Mouse (Mus musculus) bone marrow macrophage, adult 2 months (primary cell): ENCODE measurements around the gene Ctnna2. TPM values are rescaled to one million over a fixed set of nuclear protein-coding genes. Genes with fewer than 3 reads are reported as not detected.

Experiments used
- H3K27ac ChIP-seq: 2 replicates; pipeline ENCODE4 v1.5.1; 2012; ENCODE audit warnings: low read depth, low read length; ENCODE audit not compliant: insufficient read depth
- H3K4me1 ChIP-seq: 2 replicates; pipeline ENCODE4 v1.6.1; 2012; ENCODE audit warnings: low read length; ENCODE audit not compliant: control insufficient read depth, insufficient read depth
- H3K4me3 ChIP-seq: 2 replicates; pipeline ENCODE4 v1.5.1; 2012; ENCODE audit warnings: mild to moderate bottlenecking, low read length, moderate library complexity; ENCODE audit not compliant: insufficient read depth
- CTCF ChIP-seq: IDR thresholded peaks from 2 replicates; pipeline ENCODE4 v1.5.1; 2012; ENCODE audit warnings: low read depth, mild to moderate bottlenecking, low read length, moderate library complexity
- POLR2A ChIP-seq: IDR thresholded peaks from 2 replicates; pipeline ENCODE4 v1.6.1; 2012; ENCODE audit warnings: mild to moderate bottlenecking, low read depth, low read length, borderline replicate concordance
- polyA plus RNA-seq: library from polyadenylated mRNA; stranded (reverse); fragments of >200 nt; gene quantifications from 2 replicates; pipeline ENCODE4 v1.2.4, GENCODE M21; 2012; ENCODE audit not compliant: missing spikeins, insufficient read depth, insufficient read length

Gene Ctnna2
- polyA plus RNA-seq, 1 experiment, result not detected

- Histone ChIP-seq H3K27ac (no peak overlapping the region), H3K4me1 (no peaks in the 10 kb centered on the region), H3K4me3 (no peak overlapping the region)
- TF ChIP-seq CTCF (no peak), POLR2A (no peak)
These were observed 1005.2 kb downstream of the Ctnna2 start for GRCm38 (mm10) chr6:76974297-76974696.

DNA sequence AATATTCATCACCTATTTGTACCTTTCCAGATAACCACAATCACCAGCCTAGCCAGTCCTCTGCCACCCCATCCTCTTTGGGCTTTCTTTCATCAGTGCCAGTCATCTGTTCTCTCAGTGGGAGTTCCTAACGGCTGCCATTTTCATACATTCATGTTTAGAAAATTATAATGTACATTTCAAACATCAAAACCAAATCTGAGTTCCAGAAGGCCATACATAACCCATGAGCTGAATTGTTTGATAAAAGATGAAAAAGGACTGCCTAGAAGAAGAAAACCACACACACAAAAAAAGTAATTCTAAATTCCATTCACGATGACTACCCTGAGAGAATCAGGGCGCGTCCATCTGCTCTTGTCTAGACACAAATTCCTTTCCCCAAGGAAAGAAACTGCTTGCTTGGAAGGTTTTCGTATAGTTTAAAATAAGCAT lies 1014.5 kb downstream of the Ctnna2 start:
- Histone ChIP-seq H3K27ac (no peak overlapping the region), H3K4me3 (no peak overlapping the region), H3K4me1 (no peaks in the 10 kb centered on the region)
- no peak for TF ChIP-seq POLR2A
- TF ChIP-seq CTCF, result no peak

- Histone ChIP-seq H3K27ac (no peak overlapping the region), H3K4me1 (no peaks in the 10 kb centered on the region), H3K4me3 (no peak overlapping the region)
- no peak for TF ChIP-seq POLR2A
- no peak for TF ChIP-seq CTCF
These were observed 1071.4 kb downstream of the Ctnna2 start for GRCm38 (mm10) chr6:76908086-76908485.

DNA sequence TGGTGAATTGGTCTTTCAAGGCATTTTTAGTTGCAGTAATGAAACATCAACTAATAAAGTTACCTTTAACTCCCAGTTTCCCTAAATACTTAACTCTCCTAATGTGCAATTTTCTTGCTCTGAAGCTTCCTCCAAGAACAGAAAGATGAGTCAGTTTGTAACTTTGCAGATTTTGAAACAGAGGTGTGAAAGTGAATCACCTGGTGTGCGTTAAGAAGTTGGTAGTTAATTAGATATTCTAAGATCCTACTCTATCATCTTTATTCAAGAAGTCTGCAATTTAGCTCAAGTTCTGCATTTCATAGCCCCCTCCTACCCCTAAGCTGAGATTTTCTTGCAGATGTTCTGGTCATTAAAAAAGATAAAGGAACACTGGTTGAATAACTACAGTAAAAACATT lies 1082.3 kb downstream of the Ctnna2 start:
- no peak overlapping the region for H3K27ac ChIP-seq
- no peaks in the 10 kb centered on the region for H3K4me1 ChIP-seq
- no peak for TF ChIP-seq POLR2A
- no peak for TF ChIP-seq CTCF
- H3K4me3 ChIP-seq, result no peak overlapping the region
